In the genomic region with DNA sequence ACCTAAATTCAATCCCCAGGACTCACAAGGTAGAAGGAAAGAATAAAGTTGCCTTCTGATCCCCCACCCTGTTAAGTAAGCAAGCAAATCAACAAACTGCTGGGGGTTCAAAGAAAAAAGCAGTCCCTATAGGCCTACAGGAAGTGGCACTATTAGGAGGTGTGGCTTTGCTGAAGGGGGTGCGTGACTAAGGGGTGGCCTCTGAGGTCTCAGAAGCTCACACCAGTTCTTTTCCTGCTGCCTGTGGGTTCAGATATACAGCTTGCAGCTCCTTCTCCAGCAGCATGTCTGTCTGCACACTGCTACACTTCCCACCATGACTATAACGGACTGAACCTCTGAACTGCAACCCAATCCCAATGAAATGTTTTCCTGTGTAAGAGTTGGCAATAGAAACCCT, we compare ENCODE assay signal across 10 mouse cellular contexts. TPM values are rescaled to one million over a fixed set of nuclear protein-coding genes. Genes with fewer than 3 reads are reported as not detected.
DNase-seq lines count a peak whose midpoint lies in the region; ATAC-seq and TF ChIP-seq lines count a peak whose summit lies in the region.
"Had no signal": no experiment of that assay in that cellular context is flagged by ENCODE, and none has a peak within 500 bp of the region (broad histone marks: within the 10 kb centered on the region; RNA-seq: fewer than 3 reads in every experiment).

No protein-coding gene starts in this region.

- H3K4me3 ChIP-seq in heart, postnatal 0 days (ENCODE audit: low read depth, low read length): no peak overlapping the region
- H3K4me3 ChIP-seq: forebrain, embryonic 15.5 days had no signal

- no peak for DNase-seq in heart, postnatal 0 days (ENCODE audit: low spot score)
- no peak for DNase-seq in heart, postnatal 25 days (ENCODE audit: low spot score)
- peak; percentile 61 for DNase-seq in naive thymus-derived CD4-positive, alpha-beta T cell, adult 2 months (ENCODE audit: low read depth)
- no peak for DNase-seq in frontal cortex, adult 2 months (ENCODE audit: extremely low spot score in 1 of 2, low spot score in 1 of 2)
- DNase-seq in right cerebral cortex, postnatal 4 days: no peak
- DNase-seq in gastrocnemius, postnatal 14 days: no peak
- DNase-seq: cerebellum, adult 11 months had no signal

- no peaks in the 10 kb centered on the region for H3K9me3 ChIP-seq in heart, postnatal 0 days (replicated peaks; ENCODE audit: control insufficient read depth, low read length)
- H3K9me3 ChIP-seq: forebrain, embryonic 15.5 days had no signal

- no peak for TF ChIP-seq EP300 in heart, postnatal 0 days (IDR thresholded peaks at IDR 0.05; ENCODE audit: low read depth)

- 38% methylated on average over 2 of the region's 2 CpGs for WGBS in heart, postnatal 0 days

- H3K4me2 ChIP-seq in heart, postnatal 0 days (ENCODE audit: low read depth, low read length): no peak overlapping the region
- H3K4me2 ChIP-seq: forebrain, embryonic 15.5 days had no signal

- H3K9ac ChIP-seq in heart, postnatal 0 days (replicated peaks; ENCODE audit: low read depth, low read length): no peak overlapping the region
- H3K9ac ChIP-seq: forebrain, embryonic 15.5 days had no signal

- H3K27me3 ChIP-seq in heart, postnatal 0 days (ENCODE audit: control insufficient read depth, insufficient read depth, low read length): no peaks in the 10 kb centered on the region
- H3K27me3 ChIP-seq: forebrain, embryonic 15.5 days had no signal

- no peaks in the 10 kb centered on the region for H3K36me3 ChIP-seq in heart, postnatal 0 days (replicated peaks; ENCODE audit: control insufficient read depth, insufficient read depth, low read length)
- H3K36me3 ChIP-seq: forebrain, embryonic 15.5 days had no signal

- H3K27ac ChIP-seq in heart, postnatal 0 days (ENCODE audit: low read depth): peak overlapping the region; percentile 43; the same call in 1 of the 2 replicates
- H3K27ac ChIP-seq: forebrain, embryonic 15.5 days had no signal

- H3K4me1 ChIP-seq in heart, postnatal 0 days (ENCODE audit: control insufficient read depth, insufficient read depth): peaks cover 40% of the 10 kb centered on the region

- intact Hi-C loops in heart, postnatal 25 days (cut with DNase I): no loop called here
- intact Hi-C loops in gastrocnemius, postnatal 14 days (cut with DNase I; ENCODE audit: low total_unique reads): no loop called here

- TF ChIP-seq CTCF in heart, postnatal 0 days (IDR thresholded peaks at IDR 0.05; ENCODE audit: low read depth): no peak

- no peak for ATAC-seq in heart, postnatal 0 days (ENCODE audit: insufficient read depth, low read depth)
- ATAC-seq in CD4-positive, CD25-positive, alpha-beta regulatory T cell, adult 4 months: peak; percentile 91
- peak; percentile 90 for ATAC-seq in granulocyte monocyte progenitor cell, adult 5-6 weeks (replicated peaks; ENCODE audit: poor library complexity, severe bottlenecking)
- ATAC-seq: forebrain, embryonic 15.5 days had no signal

RNA-seq across cellular contexts. Expression of gene Frs2, which starts 35.8 kb away (rescaled TPM):
- 13.2 and 14.1 TPM in 2 replicates for total RNA-seq in heart, postnatal 0 days (2014; rRNA removed; ENCODE audit: low replicate concordance)
- polyA plus RNA-seq in heart, postnatal 0 days (2015; fragmentation: Nextera tagmentation; extraction: Ambion mirVana): 12.8 and 13.6 TPM in 2 replicates
- 10 to 100 TPM; 16.3 to 17.1 TPM for total RNA-seq in heart, postnatal 25 days (2021)
- 1 to 10 TPM; 8.4 to 9.3 TPM for polyA plus RNA-seq in CD4-positive, CD25-positive, alpha-beta regulatory T cell, adult 4 months (2017; shearing (Covaris generic))
- 32.6 and 36.4 TPM in 2 replicates for total RNA-seq in granulocyte monocyte progenitor cell, adult 5-6 weeks (2014; fragmentation: Nextera tagmentation)
- 12.1 and 12.9 TPM in 2 replicates for total RNA-seq in granulocyte monocyte progenitor cell, adult 5-6 weeks (2017)
- 33.4 and 34.2 TPM in 2 replicates for polyA plus RNA-seq in frontal cortex, adult 2 months (2012; rRNA removed)
- 1 to 10 TPM; 7.9 to 9.4 TPM for total RNA-seq in gastrocnemius, postnatal 14 days (2021)

RNA-seq across cellular contexts. Expression of gene Cct2, which starts 48.9 kb away (rescaled TPM):
- total RNA-seq in heart, postnatal 0 days (2014; rRNA removed; ENCODE audit: low replicate concordance): 154 and 209 TPM in 2 replicates
- polyA plus RNA-seq in heart, postnatal 0 days (2015; fragmentation: Nextera tagmentation; extraction: Ambion mirVana): 121 and 129 TPM in 2 replicates
- total RNA-seq in heart, postnatal 25 days (2021): 100 to 1,000 TPM; 129 to 137 TPM
- 100 to 1,000 TPM; 185 to 226 TPM for polyA plus RNA-seq in CD4-positive, CD25-positive, alpha-beta regulatory T cell, adult 4 months (2017; shearing (Covaris generic))
- 387 and 450 TPM in 2 replicates for total RNA-seq in granulocyte monocyte progenitor cell, adult 5-6 weeks (2014; fragmentation: Nextera tagmentation)
- total RNA-seq in granulocyte monocyte progenitor cell, adult 5-6 weeks (2017): 517 and 619 TPM in 2 replicates
- 138 and 146 TPM in 2 replicates for polyA plus RNA-seq in frontal cortex, adult 2 months (2012; rRNA removed)
- 100 to 1,000 TPM; 132 to 146 TPM for total RNA-seq in gastrocnemius, postnatal 14 days (2021)
